Mouse (Mus musculus) bone marrow, adult 2 months (tissue): ENCODE measurements around the gene Fiz1.

ENCODE experiments used
- CTCF ChIP-seq: fragments of 200-500 bp; IDR thresholded peaks from 2 replicates; pipeline ENCODE4 v1.5.1; 2011; ENCODE audit warnings: low read length, control low read depth; ENCODE audit not compliant: control insufficient read depth, insufficient read depth
- POLR2A ChIP-seq: fragments of 200-500 bp; IDR thresholded peaks from 2 replicates; pipeline ENCODE4 v1.6.1; 2011; ENCODE audit warnings: low read depth, mild to moderate bottlenecking, control low read depth, low read length, borderline replicate concordance; ENCODE audit not compliant: control insufficient read depth

DNA sequence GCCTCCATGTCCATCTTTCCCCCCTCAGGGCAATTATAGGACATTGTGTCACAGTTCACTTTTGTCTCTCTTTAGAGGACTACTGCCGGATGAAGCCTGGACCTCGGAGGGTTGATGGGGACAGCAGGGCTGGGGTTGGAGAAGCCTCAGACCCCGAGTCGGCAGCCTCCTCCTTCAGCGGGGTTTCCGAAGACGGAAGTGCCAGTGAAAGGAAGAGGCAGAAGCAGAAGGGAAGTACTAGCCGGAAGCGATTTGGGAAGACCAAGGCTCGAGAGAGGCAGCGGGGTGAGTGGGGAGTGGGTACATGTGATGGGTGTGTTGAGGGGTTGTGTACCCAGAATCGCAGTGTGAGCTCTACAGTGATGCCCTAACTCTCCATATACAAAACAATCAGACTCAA, 44.9 kb upstream of the Fiz1 start:
- no peak for TF ChIP-seq CTCF
- TF ChIP-seq POLR2A, result no peak
